Mouse (Mus musculus): ENCODE results near the gene Rbfox2.

DNA sequence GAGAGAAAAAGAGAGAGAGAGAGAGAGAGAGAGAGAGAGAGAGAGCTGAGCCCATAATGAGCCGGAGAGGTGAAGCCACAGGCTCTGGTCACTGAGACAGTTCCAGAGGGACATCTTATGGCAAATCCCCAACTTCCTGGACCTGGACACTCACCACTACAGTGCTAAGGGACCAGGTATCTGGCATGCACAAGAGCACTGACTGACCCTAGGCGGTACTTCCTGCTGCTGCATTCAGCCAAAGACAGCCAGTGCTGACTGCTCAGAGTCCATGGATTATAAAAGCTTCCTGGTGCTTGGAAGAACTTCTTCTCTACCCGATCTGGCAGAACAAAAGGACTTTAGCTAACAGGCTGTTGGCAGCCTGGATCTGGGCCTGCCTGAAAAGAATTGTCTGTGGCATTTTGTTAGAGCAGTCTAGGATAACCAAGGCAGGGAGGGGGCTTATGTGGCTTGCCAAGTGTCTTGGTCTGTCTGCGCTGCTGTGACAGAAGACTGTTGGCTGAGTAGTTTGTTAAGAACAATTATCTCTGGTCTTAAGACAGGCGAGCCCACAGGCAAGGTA is 252.1 kb downstream of the Rbfox2 start:
- no peak for TF ChIP-seq CTCF (IDR thresholded peaks at IDR 0.05; ENCODE audit: low read depth, low read length)
- TF ChIP-seq POLR2AphosphoS5 (IDR thresholded peaks at IDR 0.05; ENCODE audit: insufficient replicate concordance, low read depth, low read length), result no peak
- no peak for TF ChIP-seq GATA1 (IDR thresholded peaks at IDR 0.05; ENCODE audit: borderline replicate concordance, low read length)
- no peak for TF ChIP-seq TAL1 (conservative IDR thresholded peaks at IDR 0.05; ENCODE audit: low read depth, low read length)

Data from G1E (cell line).